Mouse (Mus musculus) intestine, postnatal 0 days (tissue): ENCODE data around the gene Kpna1. TPM values are rescaled to one million over a fixed set of nuclear protein-coding genes. Genes with fewer than 3 reads are reported as not detected.
"Not testable (repeated sequence)": the region's sequence is repeated elsewhere in the genome, so short reads cannot be mapped to it uniquely, and the experiment has no call there.

Source experiments
- ATAC-seq: fragments of 200-750 bp; cut with Nextera tagmentation; 2 replicates; pipeline ENCODE4 v1.8.0; 2017; ENCODE audit warnings: mild to moderate bottlenecking, moderate TSS enrichment, moderate library complexity
- H3K27ac ChIP-seq: fragments of 300-500 bp; sonication (generic); 2 replicates; pipeline ENCODE4 v1.5.1; 2014; ENCODE audit warnings: mild to moderate bottlenecking, low read depth, low read length, moderate library complexity
- H3K27me3 ChIP-seq: fragments of 300-500 bp; sonication (generic); replicated peaks from 2 replicates; pipeline ENCODE4 v1.6.1; 2014; ENCODE audit warnings: low read length, mixed read lengths; ENCODE audit not compliant: control insufficient read depth, insufficient read depth
- H3K36me3 ChIP-seq: fragments of 300-500 bp; sonication (generic); 2 replicates; pipeline ENCODE4 v1.6.1; 2014; ENCODE audit warnings: mild to moderate bottlenecking, moderate library complexity; ENCODE audit not compliant: control insufficient read depth, insufficient read depth
- H3K4me1 ChIP-seq: fragments of 300-500 bp; sonication (generic); replicated peaks from 2 replicates; pipeline ENCODE4 v1.6.1; 2014; ENCODE audit warnings: antibody characterized with exemption, low read length, mixed read lengths; ENCODE audit not compliant: control insufficient read depth, insufficient read depth
- H3K4me2 ChIP-seq: fragments of 300-500 bp; sonication (generic); replicated peaks from 2 replicates; pipeline ENCODE4 v1.6.1; 2014; ENCODE audit warnings: low read depth, mild to moderate bottlenecking, moderate library complexity
- H3K4me3 ChIP-seq: fragments of 300-500 bp; sonication (generic); 2 replicates; pipeline ENCODE4 v1.5.1; 2014; ENCODE audit warnings: low read depth, low read length
- H3K9ac ChIP-seq: fragments of 300-500 bp; sonication (generic); 2 replicates; pipeline ENCODE4 v1.6.1; 2014; ENCODE audit warnings: mild to moderate bottlenecking, low read depth, low read length
- H3K9me3 ChIP-seq: fragments of 300-500 bp; sonication (generic); 2 replicates; pipeline ENCODE4 v1.6.1; 2016; ENCODE audit warnings: mixed run types; ENCODE audit not compliant: control insufficient read depth
- CTCF ChIP-seq: sonication (generic); IDR thresholded peaks from 2 replicates; pipeline ENCODE4 v1.5.1; 2016; ENCODE audit warnings: low read depth, mild to moderate bottlenecking, control low read depth, antibody characterized with exemption, moderate library complexity
- WGBS: fragments of 180-500 bp; shearing (Covaris S2); extraction: QIAGEN DNeasy Blood & Tissue Kit; methylation state at CpG from one replicate; pipeline ENCODE4 v1.1.7; 2014; 5-methylcytosine and 5-hydroxymethylcytosine counted together
- polyA plus RNA-seq: library from polyadenylated mRNA; unstranded; fragments of >200 nt; fragmentation: Nextera tagmentation; extraction: Ambion mirVana; gene quantifications from 2 replicates; pipeline ENCODE4 v1.2.1, GENCODE M21; 2015

Kpna1 gene
- polyA plus RNA-seq, 1 experiment from 2014 or later = 17.6 TPM

DNA sequence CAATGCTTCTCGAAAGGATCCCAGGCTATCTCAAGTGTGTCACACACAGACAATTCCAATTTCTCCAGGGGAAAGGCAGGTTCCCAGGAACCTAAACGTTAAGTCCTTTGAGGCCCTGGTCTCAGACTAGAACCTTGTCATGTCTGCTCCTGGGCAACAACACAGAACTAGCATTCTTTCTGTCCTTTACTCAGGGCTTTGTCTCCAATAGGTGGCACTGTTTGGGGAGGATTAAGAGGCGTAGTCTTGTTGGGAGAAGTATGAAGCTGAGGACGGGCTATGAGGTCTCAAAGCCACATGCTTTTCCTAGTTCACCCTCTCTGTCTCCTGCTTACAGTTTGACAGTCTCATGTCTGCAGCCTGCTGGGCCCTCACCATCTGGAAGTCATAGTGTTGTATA is 69.0 kb downstream of the Kpna1 start:
- peak; percentile 40 for TF ChIP-seq CTCF

DNA sequence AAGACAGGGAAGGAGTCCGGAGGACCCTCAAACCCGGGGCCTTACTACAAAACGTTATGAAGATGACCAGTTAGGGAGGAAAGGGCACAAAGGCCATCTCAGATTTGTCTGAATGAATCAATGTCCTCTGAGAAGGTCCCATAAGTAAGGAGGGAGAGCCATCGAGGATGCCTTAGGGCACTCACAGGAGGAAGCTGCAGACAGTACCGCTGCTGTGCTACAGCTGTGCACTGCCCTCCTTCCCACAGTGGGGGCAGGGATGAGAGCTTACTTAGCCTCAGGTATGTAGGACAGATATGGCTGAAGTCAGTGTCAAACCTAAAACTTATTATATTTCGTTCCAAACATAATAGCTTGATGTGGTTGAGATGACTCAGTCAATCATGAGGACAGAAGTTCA is 72.9 kb downstream of the Kpna1 start:
- no peak for TF ChIP-seq CTCF
- H3K27ac ChIP-seq = no peak overlapping the region
- no peaks in the 10 kb centered on the region for H3K9me3 ChIP-seq
- H3K9ac ChIP-seq = no peak overlapping the region
- H3K27me3 ChIP-seq = no peaks in the 10 kb centered on the region
- WGBS = 92% methylated on average over 6 of the region's 6 CpGs
- H3K4me1 ChIP-seq = no peaks in the 10 kb centered on the region
- no peak overlapping the region for H3K4me3 ChIP-seq
- no peak for ATAC-seq
- H3K4me2 ChIP-seq = no peak overlapping the region
- H3K36me3 ChIP-seq = peaks cover 52% of the 10 kb centered on the region

More for the DNA sequence above, 69.0 kb downstream of the Kpna1 start:
- no peak overlapping the region for H3K9ac ChIP-seq
- no peaks in the 10 kb centered on the region for H3K27me3 ChIP-seq
- WGBS = 89% methylated on average over 4 of the region's 4 CpGs
- H3K27ac ChIP-seq = no peak overlapping the region
- no peaks in the 10 kb centered on the region for H3K9me3 ChIP-seq
- no peak for ATAC-seq
- H3K4me1 ChIP-seq = no peaks in the 10 kb centered on the region
- no peak overlapping the region for H3K4me3 ChIP-seq
- H3K4me2 ChIP-seq = no peak overlapping the region
- peaks cover 76% of the 10 kb centered on the region for H3K36me3 ChIP-seq

DNA sequence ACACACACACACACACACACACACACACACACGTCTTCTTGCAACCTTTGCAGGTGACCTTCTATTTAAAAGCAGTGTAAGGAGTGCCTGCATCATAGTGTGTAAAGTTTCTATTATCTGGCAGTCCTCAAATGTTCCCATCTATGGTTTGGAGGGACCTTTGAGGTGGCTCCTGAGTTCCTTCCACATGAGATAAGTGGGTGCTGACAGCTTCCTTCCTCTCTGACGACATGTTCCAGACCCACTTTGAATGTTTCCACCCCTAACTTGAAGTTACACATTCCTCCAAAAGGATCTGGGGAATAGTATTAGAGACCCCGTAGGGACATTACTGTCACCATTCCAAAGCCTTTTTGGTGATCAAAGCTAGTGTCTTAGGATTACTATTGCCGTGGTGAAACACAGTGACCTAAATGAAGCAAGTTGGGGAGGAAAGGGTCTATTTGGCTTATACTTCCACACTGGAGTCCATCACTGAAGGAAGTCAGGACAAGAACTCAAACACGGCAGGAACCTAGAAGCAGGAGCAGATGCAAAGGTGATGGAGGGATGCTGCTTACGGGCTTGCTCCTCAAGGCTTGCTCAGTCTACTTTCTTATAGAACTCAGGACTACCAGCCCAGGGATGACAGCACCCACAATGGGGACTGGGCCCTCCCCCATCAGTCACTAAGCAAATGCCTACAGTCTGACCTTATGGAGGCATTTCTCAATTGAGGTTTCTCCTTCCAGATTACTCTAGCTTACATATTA is 75.2 kb downstream of the Kpna1 start:
- Histone ChIP-seq H3K4me3 (no peak overlapping the region), H3K9me3 (no peaks in the 10 kb centered on the region), H3K27me3 (no peaks in the 10 kb centered on the region), H3K4me2 (no peak overlapping the region), H3K4me1 (no peaks in the 10 kb centered on the region), H3K36me3 (peaks cover 33% of the 10 kb centered on the region), H3K9ac (no peak overlapping the region), H3K27ac (no peak overlapping the region)
- no peak for ATAC-seq
- 80% methylated on average over 6 of the region's 6 CpGs for WGBS
- no peak for TF ChIP-seq CTCF

DNA sequence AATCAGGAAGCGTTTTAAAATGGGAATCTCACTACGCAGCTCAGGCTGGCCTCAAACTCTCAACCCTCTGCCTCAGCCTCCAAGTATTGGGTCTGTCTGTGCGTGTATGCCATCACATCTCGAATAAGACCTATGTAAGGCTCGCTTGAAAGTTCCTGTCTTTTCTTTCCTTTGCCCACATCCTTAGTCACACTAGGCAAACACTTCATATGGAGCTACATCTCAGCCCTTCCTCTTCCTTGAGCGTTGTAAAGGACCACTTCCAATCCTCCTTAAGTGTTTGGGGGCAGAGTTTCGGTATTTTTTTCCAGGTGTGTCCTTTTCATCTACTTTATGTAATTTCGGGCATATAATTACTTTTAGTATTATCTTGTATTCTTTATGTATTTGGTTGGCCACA is 76.4 kb downstream of the Kpna1 start:
- WGBS = 96% methylated on average over 8 of the region's 8 CpGs
- Histone ChIP-seq H3K36me3 (peaks cover 20% of the 10 kb centered on the region), H3K4me1 (no peaks in the 10 kb centered on the region), H3K27ac (no peak overlapping the region), H3K9me3 (no peaks in the 10 kb centered on the region), H3K4me2 (no peak overlapping the region), H3K9ac (no peak overlapping the region), H3K4me3 (no peak overlapping the region), H3K27me3 (no peaks in the 10 kb centered on the region)
- TF ChIP-seq CTCF = no peak
- no peak for ATAC-seq

DNA sequence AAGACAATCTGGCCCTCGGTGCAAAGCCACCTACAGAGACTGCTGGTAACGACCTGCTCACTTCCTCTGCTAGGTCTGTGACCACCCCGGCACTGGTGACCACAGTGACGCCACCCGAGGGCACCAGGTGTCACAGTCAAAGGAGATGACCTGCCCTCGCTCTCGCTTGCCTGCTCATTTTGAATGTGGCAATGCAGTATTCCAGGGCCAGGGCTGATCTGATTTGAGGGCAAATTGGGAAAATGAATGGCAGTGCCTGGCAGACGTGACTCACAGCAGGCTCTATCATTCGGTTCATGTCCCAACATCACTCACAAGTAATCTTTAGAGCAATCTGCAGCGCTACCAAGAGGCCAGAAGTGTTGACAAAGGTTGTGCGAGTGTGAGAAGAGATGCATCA is 77.9 kb downstream of the Kpna1 start:
- Histone ChIP-seq H3K4me3 (no peak overlapping the region), H3K27me3 (no peaks in the 10 kb centered on the region), H3K4me1 (no peaks in the 10 kb centered on the region), H3K9me3 (no peaks in the 10 kb centered on the region), H3K4me2 (no peak overlapping the region), H3K27ac (no peak overlapping the region), H3K36me3 (peaks cover 13% of the 10 kb centered on the region), H3K9ac (no peak overlapping the region)
- TF ChIP-seq CTCF = no peak
- 89% methylated on average over 11 of the region's 11 CpGs for WGBS
- ATAC-seq = no peak

DNA sequence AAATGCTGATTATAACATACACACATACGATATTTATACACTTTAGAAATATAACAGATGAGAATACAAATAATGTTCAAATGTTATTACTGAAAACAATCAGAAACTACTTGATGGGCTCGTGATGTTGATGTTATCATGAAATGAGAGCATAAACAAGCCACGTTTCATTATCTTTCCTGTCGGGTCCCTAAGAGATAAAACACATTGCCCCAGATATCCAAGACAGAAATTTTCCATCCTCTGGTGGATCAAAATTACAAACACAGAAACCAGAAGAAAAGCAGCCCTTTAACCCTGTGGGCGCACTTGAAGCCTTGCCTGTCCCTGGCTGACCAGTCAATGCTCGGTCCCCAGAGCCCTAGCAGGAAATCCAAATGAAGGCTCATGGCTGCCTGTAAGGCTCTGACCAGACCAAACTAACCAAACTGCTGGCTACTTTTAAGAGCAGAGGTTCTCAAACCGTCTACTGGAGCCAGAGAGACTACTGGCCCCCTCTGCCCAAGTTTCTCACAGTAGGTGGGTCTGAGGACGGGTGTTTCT is 79.5 kb downstream of the Kpna1 start:
- WGBS = 54% methylated on average over 8 of the region's 8 CpGs
- no peak overlapping the region for H3K27ac ChIP-seq
- no peak for TF ChIP-seq CTCF
- ATAC-seq = no peak
- H3K36me3 ChIP-seq = 0 out of 2 replicates have a peak, but pooled peaks cover 5% of the 10 kb centered on the region
- no peaks in the 10 kb centered on the region for H3K9me3 ChIP-seq
- no peak overlapping the region for H3K9ac ChIP-seq
- H3K4me1 ChIP-seq = no peaks in the 10 kb centered on the region
- H3K4me3 ChIP-seq = no peak overlapping the region
- no peaks in the 10 kb centered on the region for H3K27me3 ChIP-seq
- H3K4me2 ChIP-seq = no peak overlapping the region

DNA sequence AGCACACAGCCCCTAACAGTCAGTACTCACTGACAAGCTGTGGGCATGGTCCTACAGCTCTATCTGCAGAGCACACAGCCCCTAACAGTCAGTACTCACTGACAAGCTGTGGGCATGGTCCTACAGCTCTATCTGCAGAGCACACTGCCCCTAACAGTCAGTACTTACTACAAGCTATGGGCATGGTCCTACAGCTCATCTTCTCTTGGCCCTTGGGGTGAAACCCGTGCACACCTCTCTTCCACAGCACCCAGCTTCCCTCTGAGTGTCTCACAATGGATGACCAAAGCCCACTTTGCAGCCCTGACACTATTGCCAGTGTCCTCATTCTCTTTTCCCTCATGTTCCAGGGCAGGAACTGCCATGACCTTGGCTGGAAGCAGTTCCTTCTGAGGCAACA is 84.0 kb downstream of the Kpna1 start:
- H3K36me3 ChIP-seq, H3K4me3 ChIP-seq, H3K27ac ChIP-seq, H3K4me2 ChIP-seq, ATAC-seq, H3K9ac ChIP-seq, H3K9me3 ChIP-seq, H3K27me3 ChIP-seq, H3K4me1 ChIP-seq: not testable (repeated sequence)
- 81% methylated on average over 1 of the region's 1 CpGs for WGBS
